Comparison of ENCODE assay signal across 29 mouse cellular contexts in genomic region chr2:164144025-164144424, GRCm38 (mm10). TPM values are rescaled to one million over a fixed set of nuclear protein-coding genes. Genes with fewer than 3 reads are reported as not detected.
DNase-seq lines count a peak whose midpoint lies in the region; ATAC-seq lines count a peak whose summit lies in the region.
"Had no signal": no experiment of that assay in that cellular context is flagged by ENCODE, and none has a peak within 500 bp of the region (broad histone marks: within the 10 kb centered on the region; RNA-seq: fewer than 3 reads in every experiment).

No protein-coding gene starts in this region.

- H3K4me2 ChIP-seq in kidney, embryonic 16.5 days (replicated peaks; ENCODE audit: low read depth, low read length) = 0 out of 2 replicates have a peak overlapping the region, but pooled peaks have one; percentile 8
- H3K4me2 ChIP-seq in midbrain, embryonic 13.5 days (replicated peaks) = no peak overlapping the region
- H3K4me2 ChIP-seq: embryonic facial prominence, embryonic 15.5 days; hindbrain, embryonic 12.5 days; limb, embryonic 13.5 days; liver, embryonic 12.5 days; neural tube, embryonic 12.5 days had no signal

- H3K27me3 ChIP-seq in kidney, embryonic 16.5 days (ENCODE audit: insufficient read depth, low read length) = no peaks in the 10 kb centered on the region
- H3K27me3 ChIP-seq in midbrain, embryonic 13.5 days = no peaks in the 10 kb centered on the region
- H3K27me3 ChIP-seq: embryonic facial prominence, embryonic 15.5 days; hindbrain, embryonic 12.5 days; limb, embryonic 13.5 days; liver, embryonic 12.5 days; megakaryocyte, embryonic 14.5 days; neural tube, embryonic 12.5 days had no signal

- 39% methylated on average over 6 of the region's 6 CpGs for WGBS in kidney, embryonic 16.5 days
- 58% methylated on average over 6 of the region's 6 CpGs for WGBS in midbrain, embryonic 13.5 days

- no peaks in the 10 kb centered on the region for H3K36me3 ChIP-seq in kidney, embryonic 16.5 days (ENCODE audit: insufficient read depth, low read length)
- H3K36me3 ChIP-seq in midbrain, embryonic 13.5 days = 0 out of 2 replicates have a peak, but pooled peaks cover 7% of the 10 kb centered on the region
- H3K36me3 ChIP-seq: hindbrain, embryonic 12.5 days; neural tube, embryonic 12.5 days had no signal

- no peak overlapping the region for H3K4me3 ChIP-seq in kidney, embryonic 16.5 days (ENCODE audit: low read length)
- H3K4me3 ChIP-seq in midbrain, embryonic 13.5 days (replicated peaks) = no peak overlapping the region
- H3K4me3 ChIP-seq: embryonic facial prominence, embryonic 15.5 days; gastrocnemius, adult 2 months; hindbrain, embryonic 12.5 days; limb, embryonic 13.5 days; liver, embryonic 12.5 days; megakaryocyte, embryonic 14.5 days; neural tube, embryonic 12.5 days had no signal

- peak overlapping the region; percentile 59; the same call in 1 of the 2 replicates for H3K27ac ChIP-seq in kidney, embryonic 16.5 days (ENCODE audit: low read length)
- H3K27ac ChIP-seq in midbrain, embryonic 13.5 days = no peak overlapping the region
- H3K27ac ChIP-seq: liver, embryonic 12.5 days; neural tube, embryonic 12.5 days had no signal

- peaks cover 8% of the 10 kb centered on the region for H3K4me1 ChIP-seq in kidney, embryonic 16.5 days (ENCODE audit: insufficient read depth, low read length)
- H3K4me1 ChIP-seq in midbrain, embryonic 13.5 days (replicated peaks) = 0 out of 2 replicates have a peak, but pooled peaks cover 3% of the 10 kb centered on the region
- H3K4me1 ChIP-seq: liver, embryonic 12.5 days; neural tube, embryonic 12.5 days had no signal

- H3K9me3 ChIP-seq in kidney, embryonic 16.5 days (ENCODE audit: low read length) = no peaks in the 10 kb centered on the region
- no peaks in the 10 kb centered on the region for H3K9me3 ChIP-seq in midbrain, embryonic 13.5 days
- H3K9me3 ChIP-seq: embryonic facial prominence, embryonic 15.5 days; hindbrain, embryonic 12.5 days; limb, embryonic 13.5 days; liver, embryonic 12.5 days; megakaryocyte, embryonic 14.5 days; neural tube, embryonic 12.5 days had no signal

- H3K9ac ChIP-seq in kidney, embryonic 16.5 days (replicated peaks; ENCODE audit: low read length) = no peak overlapping the region
- no peak overlapping the region for H3K9ac ChIP-seq in midbrain, embryonic 13.5 days (replicated peaks)
- H3K9ac ChIP-seq: embryonic facial prominence, embryonic 15.5 days; forebrain, postnatal 0 days; hindbrain, embryonic 12.5 days; limb, embryonic 13.5 days; liver, embryonic 12.5 days; neural tube, embryonic 12.5 days had no signal

- DNase-seq in adrenal gland, adult 2 months = peak; percentile 39
- DNase-seq in adrenal gland, adult 18-20 months (ENCODE audit: low spot score in 2 of 2) = no peak
- peak; percentile 28 for DNase-seq in 416B (ENCODE audit: low read depth)
- peak; percentile 43 for DNase-seq in adrenal gland, postnatal 14 days
- no peak for DNase-seq in right cerebral cortex, postnatal 4 days
- no peak for DNase-seq in cerebellum, postnatal 25 days
- DNase-seq: cerebellum, adult 8-10 months; forebrain, postnatal 0 days; gastrocnemius, adult 2 months; lung, adult 18-20 months; midbrain, embryonic 14.5 days; right cerebral cortex, postnatal 14 days; thymus, postnatal 36 days had no signal

- peak; percentile 91 for ATAC-seq in kidney, embryonic 16.5 days (ENCODE audit: low FRiP score, low TSS enrichment)
- ATAC-seq in midbrain, embryonic 13.5 days = no peak
- ATAC-seq: forebrain, postnatal 0 days; liver, embryonic 12.5 days had no signal

RNA-seq across cellular contexts. Expression of gene Kcns1, which starts 26.9 kb away (rescaled TPM):
- total RNA-seq in adrenal gland, adult 2 months (2021) = not detected
- polyA plus RNA-seq in adrenal gland, adult 2 months (2012; rRNA removed) = not detected in 2 replicates
- not detected for total RNA-seq in adrenal gland, adult 18-20 months (2021)
- total RNA-seq in adrenal gland, postnatal 14 days (2021) = not detected in 2 replicates
- 0.21 and 0.25 TPM in 2 replicates for polyA plus RNA-seq in kidney, embryonic 16.5 days (2015; fragmentation: Nextera tagmentation; extraction: Ambion mirVana)
- polyA plus RNA-seq in midbrain, embryonic 13.5 days (2015; fragmentation: Nextera tagmentation; extraction: Ambion mirVana) = 0.16 and 0.23 TPM in 2 replicates
- total RNA-seq: heart, postnatal 25 days; MEL had no signal
- polyA plus RNA-seq: liver, embryonic 12.5 days had no signal

RNA-seq across cellular contexts. Expression of gene Wfdc5, which starts 38.5 kb away (rescaled TPM):
- total RNA-seq in adrenal gland, adult 2 months (2021) = not detected
- polyA plus RNA-seq in adrenal gland, adult 2 months (2012; rRNA removed) = not detected in 2 replicates
- total RNA-seq in adrenal gland, adult 18-20 months (2021) = not detected
- total RNA-seq in adrenal gland, postnatal 14 days (2021) = not detected in 2 replicates
- not detected in 2 replicates for polyA plus RNA-seq in kidney, embryonic 16.5 days (2015; fragmentation: Nextera tagmentation; extraction: Ambion mirVana)
- polyA plus RNA-seq in midbrain, embryonic 13.5 days (2015; fragmentation: Nextera tagmentation; extraction: Ambion mirVana) = not detected in 2 replicates
- total RNA-seq: common myeloid progenitor, adult 5-6 weeks; forebrain, postnatal 0 days; gastrocnemius, adult 2 months; gastrocnemius, postnatal 4 days; heart, adult 8-10 months; heart, postnatal 25 days; left cerebral cortex, postnatal 14 days; MEL had no signal
- polyA plus RNA-seq: forebrain, postnatal 0 days; heart, embryonic 14.5 days; hindbrain, embryonic 12.5 days; limb, embryonic 13.5 days; liver, embryonic 12.5 days; midbrain, embryonic 14.5 days; neural tube, embryonic 12.5 days; spleen, adult 2 months had no signal

RNA-seq across cellular contexts. Expression of gene Wfdc12, which starts 46.4 kb away (rescaled TPM):
- total RNA-seq in adrenal gland, adult 2 months (2021) = 10 to 100 TPM in 1 of 2 experiments, not detected in 1; 10.5 TPM
- polyA plus RNA-seq in adrenal gland, adult 2 months (2012; rRNA removed) = 0.39 and 2.3 TPM in 2 replicates
- total RNA-seq in adrenal gland, adult 18-20 months (2021) = under 1 TPM in 1 of 2 experiments, not detected in 1; 0.83 TPM
- 1.1 TPM in 1 of 2 replicates, not detected in the other for total RNA-seq in adrenal gland, postnatal 14 days (2021)
- not detected in 2 replicates for polyA plus RNA-seq in kidney, embryonic 16.5 days (2015; fragmentation: Nextera tagmentation; extraction: Ambion mirVana)
- not detected in 2 replicates for polyA plus RNA-seq in midbrain, embryonic 13.5 days (2015; fragmentation: Nextera tagmentation; extraction: Ambion mirVana)
- total RNA-seq: common myeloid progenitor, adult 5-6 weeks; forebrain, postnatal 0 days; gastrocnemius, adult 2 months; gastrocnemius, postnatal 4 days; heart, adult 8-10 months; heart, postnatal 25 days; left cerebral cortex, postnatal 14 days; MEL had no signal
- polyA plus RNA-seq: embryonic facial prominence, embryonic 15.5 days; forebrain, postnatal 0 days; heart, embryonic 14.5 days; hindbrain, embryonic 12.5 days; limb, embryonic 13.5 days; liver, embryonic 12.5 days; midbrain, embryonic 14.5 days; neural tube, embryonic 12.5 days; spleen, adult 2 months had no signal

RNA-seq across cellular contexts. Expression of gene Wfdc15a, which starts 55.9 kb away (rescaled TPM):
- not detected for total RNA-seq in adrenal gland, adult 2 months (2021)
- polyA plus RNA-seq in adrenal gland, adult 2 months (2012; rRNA removed) = not detected in 2 replicates
- total RNA-seq in adrenal gland, adult 18-20 months (2021) = not detected
- not detected in 2 replicates for total RNA-seq in adrenal gland, postnatal 14 days (2021)
- not detected in 2 replicates for polyA plus RNA-seq in kidney, embryonic 16.5 days (2015; fragmentation: Nextera tagmentation; extraction: Ambion mirVana)
- not detected in 2 replicates for polyA plus RNA-seq in midbrain, embryonic 13.5 days (2015; fragmentation: Nextera tagmentation; extraction: Ambion mirVana)
- total RNA-seq: common myeloid progenitor, adult 5-6 weeks; forebrain, postnatal 0 days; gastrocnemius, adult 2 months; gastrocnemius, postnatal 4 days; heart, adult 8-10 months; heart, postnatal 25 days; left cerebral cortex, postnatal 14 days; MEL had no signal
- polyA plus RNA-seq: embryonic facial prominence, embryonic 15.5 days; forebrain, postnatal 0 days; heart, embryonic 14.5 days; hindbrain, embryonic 12.5 days; limb, embryonic 13.5 days; liver, embryonic 12.5 days; midbrain, embryonic 14.5 days; neural tube, embryonic 12.5 days; spleen, adult 2 months had no signal

Comparison
In these comparisons a context has a peak if more than half of its experiments do, and no peak if none do; other contexts are left out.
1. DNase-seq: peak in adrenal gland, adult 2 months (single experiment), 416B (single experiment) and adrenal gland, postnatal 14 days (single experiment); none in adrenal gland, adult 18-20 months (0 of 2), right cerebral cortex, postnatal 4 days (single experiment) and cerebellum, postnatal 25 days (0 of 2).